Mouse (Mus musculus): ENCODE data around the gene Cxcr5. TPM values are rescaled to one million over a fixed set of nuclear protein-coding genes. Genes with fewer than 3 reads are reported as not detected.
A peak's percentile ranks its signal among the peaks of the same experiment; 100 is the strongest.

The Cxcr5 gene
- total and polyA plus RNA-seq, 2 experiments from 2014 or later, result not detected

- Histone ChIP-seq H3K27ac (ENCODE audit: low read depth, low read length) (peak overlapping the region; percentile 62), H3K4me3 (ENCODE audit: low read depth, low read length) (no peak overlapping the region), H3K27me3 (ENCODE audit: insufficient read depth, low read length) (no peaks in the 10 kb centered on the region), H3K9ac (replicated peaks; ENCODE audit: low read length, poor library complexity, severe bottlenecking) (peak overlapping the region; percentile 33; the same call in 1 of the 2 replicates), H3K4me1 (ENCODE audit: insufficient read depth, low read length) (peaks cover 59% of the 10 kb centered on the region), H3K9me3 (ENCODE audit: low read length) (no peaks in the 10 kb centered on the region), H3K4me2 (ENCODE audit: low read depth, low read length, poor library complexity, severe bottlenecking) (peak overlapping the region; percentile 99), H3K36me3 (ENCODE audit: insufficient read depth, low read length) (no peaks in the 10 kb centered on the region)
- ATAC-seq (ENCODE audit: low FRiP score) (no peak), DNase-seq (ENCODE audit: low spot score) (no peak)
- no peak for TF ChIP-seq CTCF (IDR thresholded peaks at IDR 0.05)
- 16% methylated on average over 17 of the region's 17 CpGs for WGBS
Measured at GRCm38 (mm10) chr9:44490086-44490967, 71.3 kb downstream of the Cxcr5 start.

- ATAC-seq (ENCODE audit: low FRiP score), result no peak
- peak; percentile 22 for TF ChIP-seq CTCF (IDR thresholded peaks at IDR 0.05)
- peak overlapping the region; percentile 33 for H3K9ac ChIP-seq (replicated peaks; ENCODE audit: low read length, poor library complexity, severe bottlenecking)
- H3K4me2 ChIP-seq (ENCODE audit: low read depth, low read length, poor library complexity, severe bottlenecking), result peak overlapping the region; percentile 99
- H3K27ac ChIP-seq (ENCODE audit: low read depth, low read length), result peak overlapping the region; percentile 60
- H3K4me1 ChIP-seq (ENCODE audit: insufficient read depth, low read length), result peaks cover 63% of the 10 kb centered on the region
- no peaks in the 10 kb centered on the region for H3K27me3 ChIP-seq (ENCODE audit: insufficient read depth, low read length)
- DNase-seq (ENCODE audit: low spot score), result peak; percentile 72
- H3K9me3 ChIP-seq (ENCODE audit: low read length), result no peaks in the 10 kb centered on the region
- WGBS, result 10% methylated on average over 17 of the region's 17 CpGs
- H3K36me3 ChIP-seq (ENCODE audit: insufficient read depth, low read length), result no peaks in the 10 kb centered on the region
- 0 out of 2 replicates have a peak overlapping the region, but pooled peaks have one; percentile 3 for H3K4me3 ChIP-seq (ENCODE audit: low read depth, low read length)
Measured at GRCm38 (mm10) chr9:44489651-44490085, 72.0 kb downstream of the Cxcr5 start.

- 8% methylated on average over 5 of the region's 5 CpGs for WGBS
- H3K4me2 ChIP-seq (ENCODE audit: low read depth, low read length, poor library complexity, severe bottlenecking), result peak overlapping the region; percentile 99
- H3K4me3 ChIP-seq (ENCODE audit: low read depth, low read length), result no peak overlapping the region
- H3K9me3 ChIP-seq (ENCODE audit: low read length), result no peaks in the 10 kb centered on the region
- H3K27me3 ChIP-seq (ENCODE audit: insufficient read depth, low read length), result no peaks in the 10 kb centered on the region
- peak; percentile 88 for DNase-seq (ENCODE audit: low spot score)
- TF ChIP-seq CTCF (IDR thresholded peaks at IDR 0.05), result no peak
- H3K36me3 ChIP-seq (ENCODE audit: insufficient read depth, low read length), result no peaks in the 10 kb centered on the region
- H3K9ac ChIP-seq (replicated peaks; ENCODE audit: low read length, poor library complexity, severe bottlenecking), result peak overlapping the region; percentile 33; the same call in 1 of the 2 replicates
- no peak for ATAC-seq (ENCODE audit: low FRiP score)
- peak overlapping the region; percentile 60 for H3K27ac ChIP-seq (ENCODE audit: low read depth, low read length)
- H3K4me1 ChIP-seq (ENCODE audit: insufficient read depth, low read length), result peaks cover 66% of the 10 kb centered on the region
Measured at GRCm38 (mm10) chr9:44488855-44489381, 72.8 kb downstream of the Cxcr5 start.

GRCm38 (mm10) chr9:44488416-44488815 lies 73.3 kb downstream of the Cxcr5 start:
- Histone ChIP-seq H3K9me3 (ENCODE audit: low read length) (no peaks in the 10 kb centered on the region), H3K4me3 (ENCODE audit: low read depth, low read length) (no peak overlapping the region), H3K4me1 (ENCODE audit: insufficient read depth, low read length) (peaks cover 65% of the 10 kb centered on the region), H3K9ac (replicated peaks; ENCODE audit: low read length, poor library complexity, severe bottlenecking) (no peak overlapping the region), H3K27me3 (ENCODE audit: insufficient read depth, low read length) (no peaks in the 10 kb centered on the region), H3K36me3 (ENCODE audit: insufficient read depth, low read length) (no peaks in the 10 kb centered on the region), H3K4me2 (ENCODE audit: low read depth, low read length, poor library complexity, severe bottlenecking) (peak overlapping the region; percentile 99), H3K27ac (ENCODE audit: low read depth, low read length) (peak overlapping the region; percentile 55)
- TF ChIP-seq CTCF (IDR thresholded peaks at IDR 0.05), result no peak
- DNase-seq (ENCODE audit: low spot score) (no peak), ATAC-seq (ENCODE audit: low FRiP score) (no peak)
- 16% methylated on average over 8 of the region's 8 CpGs for WGBS

- no peak for DNase-seq (ENCODE audit: low spot score)
- Histone ChIP-seq H3K4me2 (ENCODE audit: low read depth, low read length, poor library complexity, severe bottlenecking) (peak overlapping the region; percentile 99), H3K27ac (ENCODE audit: low read depth, low read length) (peak overlapping the region; percentile 55), H3K9me3 (ENCODE audit: low read length) (no peaks in the 10 kb centered on the region), H3K9ac (replicated peaks; ENCODE audit: low read length, poor library complexity, severe bottlenecking) (no peak overlapping the region), H3K27me3 (ENCODE audit: insufficient read depth, low read length) (no peaks in the 10 kb centered on the region), H3K4me3 (ENCODE audit: low read depth, low read length) (peak overlapping the region; percentile 98; the same call in 1 of the 2 replicates), H3K36me3 (ENCODE audit: insufficient read depth, low read length) (no peaks in the 10 kb centered on the region), H3K4me1 (ENCODE audit: insufficient read depth, low read length) (peaks cover 60% of the 10 kb centered on the region)
- no peak for ATAC-seq (ENCODE audit: low FRiP score)
- no peak for TF ChIP-seq CTCF (IDR thresholded peaks at IDR 0.05)
- WGBS, result 12% methylated on average over 7 of the region's 7 CpGs
Measured at GRCm38 (mm10) chr9:44487441-44487840, 74.2 kb downstream of the Cxcr5 start.
